In the genomic region with DNA sequence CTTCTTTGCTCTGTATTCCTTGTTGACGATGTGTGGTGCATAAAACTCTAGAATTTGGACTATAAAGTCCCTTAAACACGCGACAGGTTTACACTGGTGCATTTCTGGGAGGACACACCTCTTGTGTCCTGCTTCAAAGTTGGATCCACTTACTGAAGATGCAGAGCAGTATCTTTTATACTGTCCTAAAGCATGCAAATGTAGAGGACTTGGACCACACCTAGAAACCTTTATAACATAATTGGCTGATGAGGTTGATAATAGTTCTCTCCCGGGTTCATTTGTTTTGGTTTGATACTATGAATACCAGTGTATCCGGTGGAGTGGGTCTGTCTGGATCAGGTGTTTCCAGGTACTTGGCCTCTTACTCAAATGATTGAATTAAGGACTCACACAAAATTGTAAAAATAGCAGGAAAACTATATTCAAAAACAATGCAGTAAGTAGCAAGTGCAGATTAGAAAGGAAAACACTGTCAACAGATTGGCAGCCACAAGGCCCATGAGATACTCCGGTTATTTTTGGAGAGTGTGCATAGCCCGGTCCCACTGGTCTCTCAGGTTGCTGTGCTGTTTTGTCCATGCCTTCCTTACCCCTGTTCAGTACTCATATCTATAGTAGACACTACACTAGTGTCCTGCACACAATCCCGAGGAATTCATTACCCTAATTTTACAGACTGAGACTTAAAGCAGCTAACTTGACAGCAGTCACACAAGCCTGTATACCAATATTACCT, we compare ENCODE assay signal across 7 mouse cellular contexts. TPM values are rescaled to one million over a fixed set of nuclear protein-coding genes. Genes with fewer than 3 reads are reported as not detected.
DNase-seq lines count a peak whose midpoint lies in the region; ATAC-seq lines count a peak whose summit lies in the region.

No protein-coding gene starts in this region.

- no peaks in the 10 kb centered on the region for H3K9me3 ChIP-seq in forebrain, embryonic 12.5 days
- H3K9me3 ChIP-seq in liver, embryonic 11.5 days (ENCODE audit: control insufficient read depth, low read length) = peaks cover 3% of the 10 kb centered on the region; the same call in 1 of the 2 replicates

- no peaks in the 10 kb centered on the region for H3K27me3 ChIP-seq in forebrain, embryonic 12.5 days
- no peaks in the 10 kb centered on the region for H3K27me3 ChIP-seq in liver, embryonic 11.5 days (replicated peaks; ENCODE audit: control insufficient read depth, insufficient read depth, low read length)

- peaks cover 27% of the 10 kb centered on the region for H3K4me1 ChIP-seq in forebrain, embryonic 12.5 days
- peaks cover 17% of the 10 kb centered on the region for H3K4me1 ChIP-seq in liver, embryonic 11.5 days (replicated peaks; ENCODE audit: control insufficient read depth, insufficient read depth, low read length)

- no peak overlapping the region for H3K27ac ChIP-seq in forebrain, embryonic 12.5 days
- peak overlapping the region; percentile 95 for H3K27ac ChIP-seq in liver, embryonic 11.5 days (ENCODE audit: low read depth, low read length)

- peak overlapping the region; percentile 100 for H3K4me3 ChIP-seq in forebrain, embryonic 12.5 days (replicated peaks)
- peak overlapping the region; percentile 83 for H3K4me3 ChIP-seq in liver, embryonic 11.5 days (ENCODE audit: low read depth, low read length)

- H3K4me2 ChIP-seq in forebrain, embryonic 12.5 days = peak overlapping the region; percentile 98
- H3K4me2 ChIP-seq in liver, embryonic 11.5 days = peak overlapping the region; percentile 77

- H3K9ac ChIP-seq in forebrain, embryonic 12.5 days = peak overlapping the region; percentile 98
- H3K9ac ChIP-seq in liver, embryonic 11.5 days (ENCODE audit: low read depth, low read length) = peak overlapping the region; percentile 95

- WGBS in forebrain, embryonic 12.5 days = 52% methylated on average over 8 of the region's 8 CpGs
- 36% methylated on average over 8 of the region's 8 CpGs for WGBS in liver, embryonic 11.5 days

- ATAC-seq in forebrain, embryonic 12.5 days (ENCODE audit: low FRiP score) = no peak
- no peak for ATAC-seq in liver, embryonic 11.5 days (replicated peaks; ENCODE audit: low FRiP score)
- ATAC-seq in CD4-positive, CD25-positive, alpha-beta regulatory T cell, adult 4 months = no peak

- H3K36me3 ChIP-seq in forebrain, embryonic 12.5 days (replicated peaks) = no peaks in the 10 kb centered on the region
- H3K36me3 ChIP-seq in liver, embryonic 11.5 days (ENCODE audit: control insufficient read depth, insufficient read depth, low read length) = no peaks in the 10 kb centered on the region

- DNase-seq in thymus, postnatal 0 days (ENCODE audit: low spot score) = peak; percentile 4
- no peak for DNase-seq in thymus, postnatal 36 days
- DNase-seq in liver, embryonic 11.5 days (ENCODE audit: low spot score) = no peak
- DNase-seq in ovary, postnatal 36 days (ENCODE audit: low spot score) = no peak
- no peak for DNase-seq in frontal cortex, postnatal 14 days (ENCODE audit: low spot score in 2 of 2)

RNA-seq across cellular contexts. Expression of gene Pdcd7, which starts 1.4 kb away (rescaled TPM):
- 14.8 and 18.6 TPM in 2 replicates for polyA plus RNA-seq in thymus, postnatal 0 days (2015; fragmentation: Nextera tagmentation; extraction: Ambion mirVana)
- polyA plus RNA-seq in forebrain, embryonic 12.5 days (2016; fragmentation: Nextera tagmentation; extraction: Ambion mirVana) = 11.9 and 12.1 TPM in 2 replicates
- polyA plus RNA-seq in liver, embryonic 11.5 days (2014; fragmentation: Nextera tagmentation; extraction: Ambion mirVana) = 10.5 and 10.6 TPM in 2 replicates
- polyA plus RNA-seq in CD4-positive, CD25-positive, alpha-beta regulatory T cell, adult 4 months (2017; shearing (Covaris generic)) = 1 to 10 TPM; 4.5 to 7.7 TPM

RNA-seq across cellular contexts. Expression of gene Ubap1l, which starts 13.6 kb away (rescaled TPM):
- 0.12 and 0.22 TPM in 2 replicates for polyA plus RNA-seq in thymus, postnatal 0 days (2015; fragmentation: Nextera tagmentation; extraction: Ambion mirVana)
- polyA plus RNA-seq in forebrain, embryonic 12.5 days (2016; fragmentation: Nextera tagmentation; extraction: Ambion mirVana) = 0.27 and 0.73 TPM in 2 replicates
- polyA plus RNA-seq in liver, embryonic 11.5 days (2014; fragmentation: Nextera tagmentation; extraction: Ambion mirVana) = 0.19 and 0.30 TPM in 2 replicates
- not detected for polyA plus RNA-seq in CD4-positive, CD25-positive, alpha-beta regulatory T cell, adult 4 months (2017; shearing (Covaris generic))

RNA-seq across cellular contexts. Expression of gene Kbtbd13, which starts 44.2 kb away (rescaled TPM):
- 0.37 and 0.55 TPM in 2 replicates for polyA plus RNA-seq in thymus, postnatal 0 days (2015; fragmentation: Nextera tagmentation; extraction: Ambion mirVana)
- polyA plus RNA-seq in forebrain, embryonic 12.5 days (2016; fragmentation: Nextera tagmentation; extraction: Ambion mirVana) = 0.72 and 0.74 TPM in 2 replicates
- polyA plus RNA-seq in liver, embryonic 11.5 days (2014; fragmentation: Nextera tagmentation; extraction: Ambion mirVana) = 0.43 and 0.81 TPM in 2 replicates
- polyA plus RNA-seq in CD4-positive, CD25-positive, alpha-beta regulatory T cell, adult 4 months (2017; shearing (Covaris generic)) = not detected

RNA-seq across cellular contexts. Expression of gene Rasl12, which starts 51.0 kb away (rescaled TPM):
- polyA plus RNA-seq in thymus, postnatal 0 days (2015; fragmentation: Nextera tagmentation; extraction: Ambion mirVana) = 2.0 and 2.2 TPM in 2 replicates
- 6.4 and 7.2 TPM in 2 replicates for polyA plus RNA-seq in forebrain, embryonic 12.5 days (2016; fragmentation: Nextera tagmentation; extraction: Ambion mirVana)
- 1.4 TPM in 2 replicates for polyA plus RNA-seq in liver, embryonic 11.5 days (2014; fragmentation: Nextera tagmentation; extraction: Ambion mirVana)
- polyA plus RNA-seq in CD4-positive, CD25-positive, alpha-beta regulatory T cell, adult 4 months (2017; shearing (Covaris generic)) = not detected

RNA-seq across cellular contexts. Expression of gene Clpx, which starts 53.2 kb away (rescaled TPM):
- polyA plus RNA-seq in thymus, postnatal 0 days (2015; fragmentation: Nextera tagmentation; extraction: Ambion mirVana) = 49.8 and 55.5 TPM in 2 replicates
- polyA plus RNA-seq in forebrain, embryonic 12.5 days (2016; fragmentation: Nextera tagmentation; extraction: Ambion mirVana) = 50.7 and 52.8 TPM in 2 replicates
- 49.3 and 54.5 TPM in 2 replicates for polyA plus RNA-seq in liver, embryonic 11.5 days (2014; fragmentation: Nextera tagmentation; extraction: Ambion mirVana)
- polyA plus RNA-seq in CD4-positive, CD25-positive, alpha-beta regulatory T cell, adult 4 months (2017; shearing (Covaris generic)) = 10 to 100 TPM; 35.2 to 36.3 TPM
